Mouse (Mus musculus) midbrain, embryonic 14.5 days (tissue): ENCODE data around the gene Aspa. TPM values are rescaled to one million over a fixed set of nuclear protein-coding genes. Genes with fewer than 3 reads are reported as not detected.

ENCODE experiments used
- ATAC-seq: fragments of 200-750 bp; cut with Nextera tagmentation; 2 replicates; pipeline ENCODE4 v1.8.0; 2017; ENCODE audit warnings: moderate number of reproducible peaks, moderate library complexity; ENCODE audit not compliant: low FRiP score, low TSS enrichment
- DNase-seq: peaks from one replicate; pipeline ENCODE4 v3.0.0-alpha.2; 2015
- H3K27ac ChIP-seq: fragments of 300-500 bp; sonication (generic); replicated peaks from 2 replicates; pipeline ENCODE4 v1.5.1; 2014; ENCODE audit warnings: mild to moderate bottlenecking, low read depth, low read length, moderate library complexity
- H3K27me3 ChIP-seq: fragments of 300-500 bp; sonication (generic); 2 replicates; pipeline ENCODE4 v1.6.1; 2014; ENCODE audit warnings: low read length, control low read depth, mixed read lengths; ENCODE audit not compliant: control insufficient read depth, insufficient read depth
- H3K36me3 ChIP-seq: fragments of 300-500 bp; sonication (generic); 2 replicates; pipeline ENCODE4 v1.6.1; 2014; ENCODE audit warnings: low read length, control low read depth; ENCODE audit not compliant: control insufficient read depth, insufficient read depth
- H3K4me1 ChIP-seq: fragments of 300-500 bp; sonication (generic); 2 replicates; pipeline ENCODE4 v1.6.1; 2014; ENCODE audit warnings: mild to moderate bottlenecking, antibody characterized with exemption, low read length, control low read depth; ENCODE audit not compliant: control insufficient read depth, insufficient read depth
- H3K4me2 ChIP-seq: fragments of 300-500 bp; sonication (generic); 2 replicates; pipeline ENCODE4 v1.6.1; 2014; ENCODE audit warnings: mild to moderate bottlenecking, low read length, moderate library complexity
- H3K4me3 ChIP-seq: fragments of 300-500 bp; sonication (generic); replicated peaks from 2 replicates; pipeline ENCODE4 v1.5.1; 2014; ENCODE audit warnings: low read depth, low read length
- H3K9ac ChIP-seq: fragments of 300-500 bp; sonication (generic); replicated peaks from 2 replicates; pipeline ENCODE4 v1.6.1; 2014; ENCODE audit warnings: mild to moderate bottlenecking, low read length, moderate library complexity
- H3K9me3 ChIP-seq: fragments of 300-500 bp; sonication (generic); 2 replicates; pipeline ENCODE4 v1.6.1; 2016; ENCODE audit warnings: low read length, control low read depth, mixed read lengths; ENCODE audit not compliant: control insufficient read depth
- WGBS: fragments of 180-500 bp; shearing (Covaris S2); extraction: QIAGEN DNeasy Blood & Tissue Kit; methylation state at CpG from one replicate; pipeline ENCODE4 v1.1.7; 2014; 5-methylcytosine and 5-hydroxymethylcytosine counted together
- polyA plus RNA-seq: library from polyadenylated mRNA; unstranded; fragments of >200 nt; fragmentation: Nextera tagmentation; extraction: Ambion mirVana; gene quantifications from 2 replicates; pipeline ENCODE4 v1.2.1, GENCODE M21; 2014

Aspa gene
- polyA plus RNA-seq, 1 experiment from 2014 or later = 0.55 TPM

DNA sequence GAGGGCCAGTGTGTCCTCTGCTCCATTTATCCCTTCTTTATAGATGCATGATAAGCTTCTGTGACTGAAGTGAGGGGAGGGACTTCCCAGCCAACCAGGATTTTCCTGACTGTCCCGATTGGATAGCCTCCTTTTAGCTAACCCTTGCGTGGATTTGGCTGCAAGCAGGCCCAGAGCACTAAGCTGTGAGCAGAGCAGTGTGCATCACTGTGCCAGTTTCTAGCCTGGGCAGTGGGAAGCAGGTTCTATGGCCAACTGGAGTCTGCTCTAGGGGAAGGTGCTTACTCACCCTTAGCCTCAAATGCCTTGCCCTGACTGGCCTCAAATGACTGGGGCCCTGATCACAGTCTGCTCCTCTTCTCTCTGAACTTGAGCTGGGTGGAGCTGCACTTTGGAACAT is 54.6 kb downstream of the Aspa start:
- Histone ChIP-seq H3K4me1 (no peaks in the 10 kb centered on the region), H3K4me2 (no peak overlapping the region), H3K9me3 (no peaks in the 10 kb centered on the region), H3K36me3 (no peaks in the 10 kb centered on the region), H3K9ac (no peak overlapping the region), H3K27ac (no peak overlapping the region), H3K4me3 (no peak overlapping the region), H3K27me3 (no peaks in the 10 kb centered on the region)
- no peak for DNase-seq
- ATAC-seq = no peak
- 20% methylated on average over 2 of the region's 2 CpGs for WGBS

GRCm38 (mm10) chr11:73267267-73267666 is 62.1 kb downstream of the Aspa start, which contains the start of gene Trpv3:
TSS of gene Trpv3 (plus strand) at chr11:73267388.
- Histone ChIP-seq H3K4me1 (no peaks in the 10 kb centered on the region), H3K27ac (no peak within 1 kb of the TSS), H3K9ac (no peak within 1 kb of the TSS), H3K4me2 (no peak within 1 kb of the TSS), H3K36me3 (no peaks in the 10 kb centered on the region), H3K27me3 (no peaks in the 10 kb centered on the region), H3K9me3 (no peaks in the 10 kb centered on the region), H3K4me3 (no peak within 1 kb of the TSS)
- ATAC-seq = no peak
- 87% methylated on average over 7 of the region's 7 CpGs for WGBS
- no peak for DNase-seq

- DNase-seq (no peak), ATAC-seq (no peak)
- Histone ChIP-seq H3K9me3 (no peaks in the 10 kb centered on the region), H3K27me3 (no peaks in the 10 kb centered on the region), H3K27ac (no peak overlapping the region), H3K4me2 (no peak overlapping the region), H3K4me3 (no peak overlapping the region), H3K4me1 (no peaks in the 10 kb centered on the region), H3K9ac (no peak overlapping the region), H3K36me3 (no peaks in the 10 kb centered on the region)
- 86% methylated on average over 1 of the region's 1 CpGs for WGBS
Observed at GRCm38 (mm10) chr11:73261385-73261784, 68.0 kb downstream of the Aspa start.

DNA sequence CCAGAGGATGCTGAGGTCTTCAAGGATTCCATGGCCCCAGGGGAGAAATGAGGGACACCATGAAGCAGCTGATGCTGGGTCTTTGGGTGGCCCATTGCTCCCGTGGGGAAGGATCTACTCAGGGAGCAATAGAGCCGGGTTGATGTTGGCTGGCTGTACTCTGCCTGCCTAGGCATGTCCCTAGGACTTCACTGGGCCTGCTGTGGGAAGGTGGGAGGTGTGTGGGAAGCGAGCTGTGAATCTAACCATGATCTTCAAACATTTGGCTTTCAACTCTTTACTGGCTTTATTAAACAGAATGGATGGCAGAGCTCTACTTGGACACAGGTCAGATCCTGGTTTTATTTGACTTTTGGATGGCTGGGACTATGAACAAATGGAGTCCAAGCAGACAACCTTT is 68.9 kb downstream of the Aspa start:
- ATAC-seq = no peak
- Histone ChIP-seq H3K27me3 (no peaks in the 10 kb centered on the region), H3K27ac (no peak overlapping the region), H3K4me3 (no peak overlapping the region), H3K4me2 (no peak overlapping the region), H3K9ac (no peak overlapping the region), H3K4me1 (no peaks in the 10 kb centered on the region), H3K36me3 (no peaks in the 10 kb centered on the region), H3K9me3 (no peaks in the 10 kb centered on the region)
- 73% methylated on average over 3 of the region's 3 CpGs for WGBS
- DNase-seq = no peak

- no peaks in the 10 kb centered on the region for H3K9me3 ChIP-seq
- H3K27me3 ChIP-seq = no peaks in the 10 kb centered on the region
- no peak overlapping the region for H3K4me2 ChIP-seq
- DNase-seq (no peak), ATAC-seq (no peak)
- no peaks in the 10 kb centered on the region for H3K4me1 ChIP-seq
- no peaks in the 10 kb centered on the region for H3K36me3 ChIP-seq
- H3K27ac ChIP-seq = no peak overlapping the region
- no peak overlapping the region for H3K9ac ChIP-seq
- no peak overlapping the region for H3K4me3 ChIP-seq
Observed at GRCm38 (mm10) chr11:73258664-73259063, 70.7 kb downstream of the Aspa start.

- Histone ChIP-seq H3K4me1 (no peaks in the 10 kb centered on the region), H3K9ac (no peak overlapping the region), H3K9me3 (no peaks in the 10 kb centered on the region), H3K36me3 (no peaks in the 10 kb centered on the region), H3K4me3 (no peak overlapping the region), H3K27ac (no peak overlapping the region), H3K27me3 (no peaks in the 10 kb centered on the region), H3K4me2 (no peak overlapping the region)
- DNase-seq (no peak), ATAC-seq (no peak)
- WGBS = 77% methylated on average over 4 of the region's 4 CpGs
Observed at GRCm38 (mm10) chr11:73257362-73257945, 71.9 kb downstream of the Aspa start.

Other genes starting within 250 kb of the Aspa start
- gene Itgae, start 239.0 kb downstream of the Aspa start, polyA plus RNA-seq = 0.23 and 0.24 TPM in 2 replicates
- 2.1 and 2.7 TPM in 2 replicates for gene Haspin, start 191.3 kb downstream of the Aspa start, polyA plus RNA-seq
- gene P2rx5, start 169.2 kb downstream of the Aspa start, polyA plus RNA-seq = 0.12 TPM in 1 of 2 replicates, not detected in the other
- 144 and 151 TPM in 2 replicates for gene Emc6, start 152.6 kb downstream of the Aspa start, polyA plus RNA-seq
- 149 and 165 TPM in 2 replicates for gene Tax1bp3, start 152.5 kb downstream of the Aspa start, polyA plus RNA-seq
- 18.1 and 23.0 TPM in 2 replicates for gene Ctns, start 130.6 kb downstream of the Aspa start, polyA plus RNA-seq
- 1.1 and 1.6 TPM in 2 replicates for gene Shpk, start 130.1 kb downstream of the Aspa start, polyA plus RNA-seq
- 0.50 TPM in 1 of 2 replicates, not detected in the other for gene Trpv1, start 95.3 kb downstream of the Aspa start, polyA plus RNA-seq
- gene Trpv3, start 62.2 kb downstream of the Aspa start, polyA plus RNA-seq = 0.12 and 0.19 TPM in 2 replicates
- not detected in 2 replicates for gene Gm49340, start 145 bp upstream of the Aspa start, polyA plus RNA-seq
- not detected in 2 replicates for gene Spata22, start 145 bp upstream of the Aspa start, polyA plus RNA-seq
- gene Olfr20, start 21.2 kb upstream of the Aspa start, polyA plus RNA-seq = not detected in 2 replicates
- not detected in 2 replicates for gene Olfr376, start 41.6 kb upstream of the Aspa start, polyA plus RNA-seq
- gene Olfr1, start 70.0 kb upstream of the Aspa start, polyA plus RNA-seq = not detected in 2 replicates
- gene Olfr378, start 98.9 kb upstream of the Aspa start, polyA plus RNA-seq = not detected in 2 replicates
- gene Olfr380, start 127.9 kb upstream of the Aspa start, polyA plus RNA-seq = not detected in 2 replicates
- not detected in 2 replicates for gene Olfr381, start 162.0 kb upstream of the Aspa start, polyA plus RNA-seq
- gene Olfr382, start 187.6 kb upstream of the Aspa start, polyA plus RNA-seq = not detected in 2 replicates